Mouse (Mus musculus) liver, embryonic 14.5 days (tissue): ENCODE results near the gene Nqo1. TPM values are rescaled to one million over a fixed set of nuclear protein-coding genes. Genes with fewer than 3 reads are reported as not detected.

Experiments
- ATAC-seq: fragments of 200-750 bp; cut with Nextera tagmentation; 2 replicates; pipeline ENCODE4 v1.8.0; 2017; ENCODE audit warnings: moderate number of reproducible peaks, mild to moderate bottlenecking, moderate library complexity; ENCODE audit not compliant: insufficient read depth
- DNase-seq, 3 experiments: peaks; one replicate each; pipeline ENCODE4 v3.0.0-alpha.2; 2012 to 2013; ENCODE audit warnings: low read depth in 3 of 3, low spot score in 3 of 3
- H3K27ac ChIP-seq: fragments of 300-500 bp; sonication (generic); 2 replicates; pipeline ENCODE4 v1.5.1; 2014; ENCODE audit warnings: moderate library complexity, mild to moderate bottlenecking, control low read depth, inconsistent platforms
- H3K27me3 ChIP-seq: fragments of 300-500 bp; sonication (generic); 2 replicates; pipeline ENCODE4 v1.6.1; 2014; ENCODE audit warnings: mild to moderate bottlenecking, low read length, moderate library complexity; ENCODE audit not compliant: control insufficient read depth, insufficient read depth
- H3K36me3 ChIP-seq: fragments of 300-500 bp; sonication (generic); replicated peaks from 2 replicates; pipeline ENCODE4 v1.6.1; 2014; ENCODE audit warnings: low read depth; ENCODE audit not compliant: control insufficient read depth, insufficient read depth
- H3K4me1 ChIP-seq, 2 experiments: fragments of 200-500 bp in 1 of 2; fragments of 300-500 bp in 1 of 2; sonication (generic) in 1 of 2; replicated peaks; 2 replicates each; pipeline ENCODE4 v1.6.1; 2012 to 2014; ENCODE audit warnings: antibody characterized with exemption in 1 of 2, inconsistent platforms in 1 of 2, low read length in 1 of 2; ENCODE audit not compliant: control insufficient read depth in 2 of 2, insufficient read depth in 2 of 2
- H3K4me2 ChIP-seq: fragments of 300-500 bp; sonication (generic); 2 replicates; pipeline ENCODE4 v1.6.1; 2014; ENCODE audit warnings: low read depth, mild to moderate bottlenecking, control low read depth, moderate library complexity
- H3K4me3 ChIP-seq, 2 experiments: fragments of 200-500 bp in 1 of 2; fragments of 300-500 bp in 1 of 2; sonication (generic) in 1 of 2; 2 replicates each; pipeline ENCODE4 v1.5.1; 2012 to 2014; ENCODE audit warnings: low read depth in 2 of 2, low read length in 2 of 2, mild to moderate bottlenecking in 2 of 2, control low read depth in 1 of 2, inconsistent platforms in 1 of 2, moderate library complexity in 1 of 2; ENCODE audit not compliant: insufficient read depth in 1 of 2
- H3K9ac ChIP-seq: fragments of 300-500 bp; sonication (generic); replicated peaks from 2 replicates; pipeline ENCODE4 v1.6.1; 2014; ENCODE audit warnings: mild to moderate bottlenecking, control low read depth, moderate library complexity
- H3K9me3 ChIP-seq: fragments of 300-500 bp; sonication (generic); 2 replicates; pipeline ENCODE4 v1.6.1; 2016; ENCODE audit warnings: low read length, mixed read lengths; ENCODE audit not compliant: control insufficient read depth
- CTCF ChIP-seq: IDR thresholded peaks from 2 replicates; pipeline ENCODE4 v1.5.1; 2016; ENCODE audit warnings: antibody characterized with exemption, low read depth, control low read depth
- EP300 ChIP-seq: IDR thresholded peaks from 2 replicates; pipeline ENCODE4 v1.6.1; 2016; ENCODE audit warnings: antibody characterized with exemption, low read depth
- WGBS: fragments of 180-500 bp; shearing (Covaris S2); extraction: QIAGEN DNeasy Blood & Tissue Kit; methylation state at CpG from one replicate; pipeline ENCODE4 v1.1.7; 2014; ENCODE audit not compliant: insufficient replicate concordance; 5-methylcytosine and 5-hydroxymethylcytosine counted together
- polyA plus RNA-seq, 2 experiments: library from polyadenylated mRNA; depleted of rRNA in 1 of 2; stranded (reverse) in 1 of 2; unstranded in 1 of 2; fragments of >200 nt; fragmentation: Nextera tagmentation in 1 of 2; extraction: Ambion mirVana in 1 of 2; gene quantifications; 2 replicates each; pipeline versions ENCODE4 v1.2.1 to v1.2.3; 2012 to 2014

Gene Nqo1
- polyA plus RNA-seq, 2 experiments, result 6.9 to 15.1 TPM

DNA sequence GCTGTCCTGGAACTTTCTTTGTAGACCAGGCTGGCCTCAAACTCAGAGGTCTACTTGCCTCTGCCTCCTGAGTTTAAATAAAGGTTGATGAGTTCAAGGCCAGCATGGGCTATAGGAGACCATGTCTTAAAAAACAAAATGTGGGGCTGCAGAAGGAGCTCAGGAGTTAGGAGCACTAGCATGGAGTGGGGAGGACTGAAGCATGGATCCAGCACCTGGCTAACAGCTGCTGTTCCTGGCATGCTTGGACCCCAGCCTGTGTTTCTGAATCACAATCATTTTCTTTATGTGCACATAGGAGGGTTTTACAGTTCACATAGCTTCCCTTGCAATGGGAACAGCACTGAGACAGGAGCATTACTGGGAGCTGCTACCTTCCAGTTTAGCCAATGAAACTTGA lies 44.7 kb upstream of the Nqo1 start:
- ATAC-seq (no peak), DNase-seq (no peak)
- H3K27ac ChIP-seq, result no peak overlapping the region

GRCm38 (mm10) chr8:107444626-107445025 lies 41.6 kb upstream of the Nqo1 start:
- Histone ChIP-seq H3K4me1 (peaks cover 19 to 27% of the 10 kb centered on the region in 2 experiments), H3K27me3 (no peaks in the 10 kb centered on the region), H3K4me3 (no peak overlapping the region), H3K4me2 (no peak overlapping the region), H3K9ac (no peak overlapping the region), H3K9me3 (no peaks in the 10 kb centered on the region), H3K36me3 (no peaks in the 10 kb centered on the region), H3K27ac (no peak overlapping the region)
- DNase-seq (no peak), ATAC-seq (no peak)
- 81% methylated on average over 3 of the region's 3 CpGs for whole genome bisulfite sequencing
- TF ChIP-seq EP300 (no peak), CTCF (no peak)

More for the DNA sequence above, 44.7 kb upstream of the Nqo1 start:
- TF ChIP-seq EP300, result no peak
- no peak for TF ChIP-seq CTCF
- Histone ChIP-seq H3K9ac (no peak overlapping the region), H3K4me2 (no peak overlapping the region), H3K4me1 (peaks cover 11 to 22% of the 10 kb centered on the region in 2 experiments), H3K4me3 (no peak overlapping the region), H3K27me3 (no peaks in the 10 kb centered on the region), H3K9me3 (no peaks in the 10 kb centered on the region), H3K36me3 (no peaks in the 10 kb centered on the region)

- Histone ChIP-seq H3K9ac (no peak overlapping the region), H3K4me1 (peaks cover 27 to 33% of the 10 kb centered on the region in 2 experiments)
- WGBS, result 43% methylated on average over 3 of the region's 3 CpGs
Measured at GRCm38 (mm10) chr8:107439880-107440625, 37.0 kb upstream of the Nqo1 start.

GRCm38 (mm10) chr8:107437711-107438110 lies 34.7 kb upstream of the Nqo1 start:
- Histone ChIP-seq H3K36me3 (no peaks in the 10 kb centered on the region; the same call in 1 of the 2 replicates), H3K27ac (peak overlapping the region; percentile 94), H3K9me3 (no peaks in the 10 kb centered on the region), H3K9ac (peak overlapping the region; percentile 95), H3K4me1 (peaks cover 27 to 35% of the 10 kb centered on the region in 2 experiments), H3K4me3 (peak overlapping the region; percentile 13 to 96; a peak in 3 of 4 replicates), H3K27me3 (no peaks in the 10 kb centered on the region), H3K4me2 (peak overlapping the region; percentile 79)
- 69% methylated on average over 2 of the region's 2 CpGs for WGBS
- ATAC-seq (no peak), DNase-seq (peak in 1 of 3 experiments; percentile 20)
- no peak for TF ChIP-seq EP300
- no peak for TF ChIP-seq CTCF

More at GRCm38 (mm10) chr8:107439880-107440625, 37.0 kb upstream of the Nqo1 start:
- Histone ChIP-seq H3K4me3 (no peak overlapping the region), H3K27me3 (no peaks in the 10 kb centered on the region), H3K36me3 (no peaks in the 10 kb centered on the region; the same call in 1 of the 2 replicates), H3K9me3 (no peaks in the 10 kb centered on the region), H3K27ac (peak overlapping the region; percentile 23), H3K4me2 (peak overlapping the region; percentile 34)
- DNase-seq (peak in 1 of 3 experiments; percentile 45), ATAC-seq (peak; percentile 56)
- TF ChIP-seq EP300, result no peak
- TF ChIP-seq CTCF, result no peak

DNA sequence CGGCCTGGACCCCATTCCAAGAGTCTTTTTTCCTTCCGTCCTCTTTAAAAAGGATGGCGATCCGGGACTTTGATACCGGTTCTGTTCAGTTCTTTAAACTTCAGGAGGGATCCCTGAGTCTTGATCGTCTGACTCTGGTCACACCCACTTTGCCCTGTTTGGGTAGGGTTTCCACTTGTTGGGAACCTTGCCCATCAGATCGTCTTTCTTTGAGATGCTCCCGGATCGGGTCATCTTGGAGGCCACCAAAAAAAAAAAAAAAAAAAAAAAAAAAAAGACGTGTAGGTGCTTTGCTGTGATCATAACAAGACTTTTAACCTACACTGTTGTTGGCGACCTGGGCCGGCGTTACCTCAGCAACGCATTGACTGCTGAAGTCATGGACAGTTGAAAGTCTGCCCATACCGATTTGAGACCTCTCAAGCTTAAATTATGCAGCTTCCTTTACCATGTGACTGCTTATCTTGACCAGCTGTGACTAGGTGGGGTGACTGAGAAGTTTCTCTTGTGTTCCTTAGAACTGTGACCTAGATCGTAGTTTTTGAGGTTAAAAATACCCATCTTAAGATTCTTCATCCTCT lies 33.9 kb upstream of the Nqo1 start:
- DNase-seq (peak; percentile 80 to 87 (median 80)), ATAC-seq (peak; percentile 79)
- peak overlapping the region; percentile 93 to 96 for H3K4me3 ChIP-seq
- H3K4me1 ChIP-seq, result peaks cover 27 to 35% of the 10 kb centered on the region in 2 experiments
- H3K4me2 ChIP-seq, result peak overlapping the region; percentile 79
- peak overlapping the region; percentile 95 for H3K9ac ChIP-seq
- WGBS, result 3% methylated on average over 16 of the region's 16 CpGs
- H3K27ac ChIP-seq, result peak overlapping the region; percentile 94
- TF ChIP-seq CTCF, result no peak
- peak; percentile 73 for TF ChIP-seq EP300
- H3K36me3 ChIP-seq, result no peaks in the 10 kb centered on the region; the same call in 1 of the 2 replicates
- no peaks in the 10 kb centered on the region for H3K27me3 ChIP-seq
- no peaks in the 10 kb centered on the region for H3K9me3 ChIP-seq
